In the genomic region with DNA sequence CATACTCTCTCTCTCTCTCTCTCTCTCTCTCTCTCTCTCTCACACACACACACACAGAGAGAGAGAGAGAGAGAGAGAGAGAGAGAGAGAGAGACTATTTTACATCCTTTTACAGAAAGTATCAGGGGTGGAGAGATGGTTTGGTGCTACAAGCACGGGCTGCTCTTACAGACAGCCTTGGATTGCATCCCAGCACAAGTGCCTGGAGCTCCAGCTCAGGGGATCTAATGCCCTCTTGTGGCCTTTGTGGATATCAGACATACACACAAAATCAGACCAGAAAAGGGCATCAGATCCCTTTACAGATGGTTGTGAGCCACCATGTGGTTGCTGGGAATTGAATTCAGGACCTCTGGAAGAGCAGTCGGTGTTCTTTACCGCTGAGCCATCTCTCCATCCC, we compare ENCODE assay signal across 8 mouse cellular contexts. TPM values are rescaled to one million over a fixed set of nuclear protein-coding genes. Genes with fewer than 3 reads are reported as not detected.
DNase-seq lines count a peak whose midpoint lies in the region; ATAC-seq and TF ChIP-seq lines count a peak whose summit lies in the region.
"Not testable (repeated sequence)": the region's sequence is repeated elsewhere in the genome, so short reads cannot be mapped to it uniquely, and the experiment has no call there.

No protein-coding gene starts in this region.

- H3K27me3 ChIP-seq in embryonic facial prominence, embryonic 14.5 days (replicated peaks; ENCODE audit: control insufficient read depth, insufficient read depth, low read length); kidney, embryonic 14.5 days (ENCODE audit: control insufficient read depth, insufficient read depth, low read length); limb, embryonic 14.5 days (ENCODE audit: control insufficient read depth, insufficient read depth, low read length); myocyte (ENCODE audit: control insufficient read depth, insufficient read depth, insufficient read length); stomach, embryonic 14.5 days (ENCODE audit: control insufficient read depth, insufficient read depth, low read length): not testable (repeated sequence)

- H3K9ac ChIP-seq in embryonic facial prominence, embryonic 14.5 days (ENCODE audit: low read depth, low read length); kidney, embryonic 14.5 days (ENCODE audit: low read depth, low read length); limb, embryonic 14.5 days (ENCODE audit: low read depth, low read length, severe bottlenecking); stomach, embryonic 14.5 days (replicated peaks; ENCODE audit: low read depth, low read length): not testable (repeated sequence)

- H3K79me2 ChIP-seq in myocyte (ENCODE audit: control insufficient read depth, insufficient read depth), result not testable (repeated sequence)

- TF ChIP-seq POLR2A in bone marrow, adult 2 months (IDR thresholded peaks at IDR 0.05; ENCODE audit: borderline replicate concordance, control insufficient read depth, low read depth, low read length); limb, embryonic 14.5 days (IDR thresholded peaks at IDR 0.05; ENCODE audit: borderline replicate concordance, extremely low read depth, insufficient read depth, insufficient read length); myocyte (IDR thresholded peaks at IDR 0.05; ENCODE audit: insufficient read length, low read depth): not testable (repeated sequence)

- H3K36me3 ChIP-seq in embryonic facial prominence, embryonic 14.5 days (ENCODE audit: control insufficient read depth, insufficient read depth, low read length); kidney, embryonic 14.5 days (ENCODE audit: control insufficient read depth, insufficient read depth, low read length); limb, embryonic 14.5 days (ENCODE audit: control insufficient read depth, insufficient read depth, low read length); myocyte (ENCODE audit: control insufficient read depth, insufficient read depth); stomach, embryonic 14.5 days (ENCODE audit: control insufficient read depth, insufficient read depth, low read length): not testable (repeated sequence)

- DNase-seq in CD4-positive helper T cell, adult 2 months (ENCODE audit: low read depth, low spot score), result peak; percentile 75
- peak; percentile 92 for DNase-seq in embryonic facial prominence, embryonic 14.5 days (ENCODE audit: low spot score)
- peak; percentile 49 to 73 for DNase-seq in heart, adult 9 months (ENCODE audit: low spot score in 2 of 2)
- peak; percentile 80 for DNase-seq in limb, embryonic 14.5 days (ENCODE audit: low spot score)

- peak; percentile 82 for ATAC-seq in embryonic facial prominence, embryonic 14.5 days (ENCODE audit: low read depth)
- peak; percentile 71; the same call in 1 of the 2 replicates for ATAC-seq in kidney, embryonic 14.5 days (ENCODE audit: low FRiP score, low TSS enrichment)
- not testable (repeated sequence) for ATAC-seq in limb, embryonic 14.5 days (ENCODE audit: low FRiP score, low read depth)
- ATAC-seq in stomach, embryonic 14.5 days (ENCODE audit: insufficient number of reproducible peaks, insufficient read depth, low FRiP score, low read depth), result peak; percentile 33; the same call in 1 of the 2 replicates

- not testable (repeated sequence) for H3K4me2 ChIP-seq in embryonic facial prominence, embryonic 14.5 days (ENCODE audit: low read depth, low read length); kidney, embryonic 14.5 days (replicated peaks; ENCODE audit: low read depth, low read length); limb, embryonic 14.5 days (replicated peaks; ENCODE audit: low read depth, low read length, severe bottlenecking); myocyte (ENCODE audit: low read depth); stomach, embryonic 14.5 days (replicated peaks; ENCODE audit: low read depth, low read length)

- not testable (repeated sequence) for H3K4me3 ChIP-seq in bone marrow, adult 2 months (replicated peaks; ENCODE audit: control insufficient read depth, low read depth, low read length); embryonic facial prominence, embryonic 14.5 days (ENCODE audit: low read depth, low read length); kidney, embryonic 14.5 days (ENCODE audit: low read length); limb, embryonic 14.5 days (replicated peaks; ENCODE audit: low read length); myocyte; stomach, embryonic 14.5 days (ENCODE audit: low read depth, low read length)

- TF ChIP-seq CTCF in bone marrow, adult 2 months (IDR thresholded peaks at IDR 0.05; ENCODE audit: control insufficient read depth, insufficient read depth, low read length), result peak; percentile 76

- H3K27ac ChIP-seq in bone marrow, adult 2 months (ENCODE audit: control insufficient read depth, insufficient read depth, low read depth, low read length, poor library complexity); embryonic facial prominence, embryonic 14.5 days (replicated peaks; ENCODE audit: low read depth, low read length); kidney, embryonic 14.5 days (ENCODE audit: low read depth, low read length); limb, embryonic 14.5 days (replicated peaks; ENCODE audit: low read depth, low read length); stomach, embryonic 14.5 days (ENCODE audit: low read length): not testable (repeated sequence)

- not testable (repeated sequence) for H3ac ChIP-seq in myocyte (ENCODE audit: control insufficient read depth, insufficient read length)

- not testable (repeated sequence) for H3K4me1 ChIP-seq in bone marrow, adult 2 months (ENCODE audit: control insufficient read depth, insufficient read depth, low read length); embryonic facial prominence, embryonic 14.5 days (ENCODE audit: control insufficient read depth, insufficient read depth, low read length); kidney, embryonic 14.5 days (ENCODE audit: control insufficient read depth, insufficient read depth, low read length); limb, embryonic 14.5 days (ENCODE audit: control insufficient read depth, insufficient read depth, low read length); stomach, embryonic 14.5 days (ENCODE audit: control insufficient read depth, insufficient read depth, low read length)

- not testable (repeated sequence) for H3K9me3 ChIP-seq in embryonic facial prominence, embryonic 14.5 days (ENCODE audit: control insufficient read depth, low read length); kidney, embryonic 14.5 days (ENCODE audit: control insufficient read depth, low read length); limb, embryonic 14.5 days (ENCODE audit: control insufficient read depth, low read length); stomach, embryonic 14.5 days (ENCODE audit: control insufficient read depth, low read depth, low read length)

- WGBS in bone marrow, adult 2 months, result 3% methylated on average over 3 of the region's 3 CpGs
- 2% methylated on average over 3 of the region's 3 CpGs for WGBS in embryonic facial prominence, embryonic 14.5 days
- 2% methylated on average over 3 of the region's 3 CpGs for WGBS in kidney, embryonic 14.5 days
- WGBS in limb, embryonic 14.5 days, result 12% methylated on average over 3 of the region's 3 CpGs
- 4% methylated on average over 3 of the region's 3 CpGs for WGBS in stomach, embryonic 14.5 days

RNA-seq across cellular contexts. Expression of gene Cd164, which starts 13.8 kb away (rescaled TPM):
- polyA plus RNA-seq in bone marrow, adult 2 months (2011; ENCODE audit: insufficient read depth, insufficient read length, low replicate concordance, missing spikeins), result 20.0 and 36.5 TPM in 2 replicates
- 230 and 234 TPM in 2 replicates for polyA plus RNA-seq in embryonic facial prominence, embryonic 14.5 days (2014; fragmentation: Nextera tagmentation; extraction: Ambion mirVana)
- 134 and 221 TPM in 2 replicates for polyA plus RNA-seq in kidney, embryonic 14.5 days (2014; fragmentation: Nextera tagmentation; extraction: Ambion mirVana)
- 160 and 192 TPM in 2 replicates for polyA plus RNA-seq in limb, embryonic 14.5 days (2012; rRNA removed)
- 200 and 209 TPM in 2 replicates for polyA plus RNA-seq in limb, embryonic 14.5 days (2014; fragmentation: Nextera tagmentation; extraction: Ambion mirVana)
- polyA plus RNA-seq in myocyte (2012; fragmentation: generic; extraction: Trizol), result 203 TPM
- 178 and 202 TPM in 2 replicates for polyA plus RNA-seq in stomach, embryonic 14.5 days (2014; fragmentation: Nextera tagmentation; extraction: Ambion mirVana)

RNA-seq across cellular contexts. Expression of gene Ppil6, which starts 15.2 kb away (rescaled TPM):
- polyA plus RNA-seq in bone marrow, adult 2 months (2011; ENCODE audit: insufficient read depth, insufficient read length, low replicate concordance, missing spikeins), result not detected in 2 replicates
- 1.6 and 2.0 TPM in 2 replicates for polyA plus RNA-seq in embryonic facial prominence, embryonic 14.5 days (2014; fragmentation: Nextera tagmentation; extraction: Ambion mirVana)
- polyA plus RNA-seq in kidney, embryonic 14.5 days (2014; fragmentation: Nextera tagmentation; extraction: Ambion mirVana), result 1.2 and 3.1 TPM in 2 replicates
- 0.29 and 0.58 TPM in 2 replicates for polyA plus RNA-seq in limb, embryonic 14.5 days (2012; rRNA removed)
- polyA plus RNA-seq in limb, embryonic 14.5 days (2014; fragmentation: Nextera tagmentation; extraction: Ambion mirVana), result 0.52 and 1.1 TPM in 2 replicates
- polyA plus RNA-seq in myocyte (2012; fragmentation: generic; extraction: Trizol), result 0.64 TPM
- 1.8 and 2.2 TPM in 2 replicates for polyA plus RNA-seq in stomach, embryonic 14.5 days (2014; fragmentation: Nextera tagmentation; extraction: Ambion mirVana)

RNA-seq across cellular contexts. Expression of gene Smpd2, which starts 15.3 kb away (rescaled TPM):
- polyA plus RNA-seq in bone marrow, adult 2 months (2011; ENCODE audit: insufficient read depth, insufficient read length, low replicate concordance, missing spikeins), result 3.9 and 16.7 TPM in 2 replicates
- polyA plus RNA-seq in embryonic facial prominence, embryonic 14.5 days (2014; fragmentation: Nextera tagmentation; extraction: Ambion mirVana), result 36.0 and 43.9 TPM in 2 replicates
- polyA plus RNA-seq in kidney, embryonic 14.5 days (2014; fragmentation: Nextera tagmentation; extraction: Ambion mirVana), result 53.8 and 59.2 TPM in 2 replicates
- 75.2 and 86.8 TPM in 2 replicates for polyA plus RNA-seq in limb, embryonic 14.5 days (2012; rRNA removed)
- polyA plus RNA-seq in limb, embryonic 14.5 days (2014; fragmentation: Nextera tagmentation; extraction: Ambion mirVana), result 46.2 and 49.8 TPM in 2 replicates
- polyA plus RNA-seq in myocyte (2012; fragmentation: generic; extraction: Trizol), result 26.4 TPM
- polyA plus RNA-seq in stomach, embryonic 14.5 days (2014; fragmentation: Nextera tagmentation; extraction: Ambion mirVana), result 55.1 and 59.6 TPM in 2 replicates

RNA-seq across cellular contexts. Expression of gene Mical1, which starts 29.3 kb away (rescaled TPM):
- 50.0 and 123 TPM in 2 replicates for polyA plus RNA-seq in bone marrow, adult 2 months (2011; ENCODE audit: insufficient read depth, insufficient read length, low replicate concordance, missing spikeins)
- polyA plus RNA-seq in embryonic facial prominence, embryonic 14.5 days (2014; fragmentation: Nextera tagmentation; extraction: Ambion mirVana), result 26.4 and 31.4 TPM in 2 replicates
- polyA plus RNA-seq in kidney, embryonic 14.5 days (2014; fragmentation: Nextera tagmentation; extraction: Ambion mirVana), result 22.8 and 33.6 TPM in 2 replicates
- 53.8 and 66.0 TPM in 2 replicates for polyA plus RNA-seq in limb, embryonic 14.5 days (2012; rRNA removed)
- polyA plus RNA-seq in limb, embryonic 14.5 days (2014; fragmentation: Nextera tagmentation; extraction: Ambion mirVana), result 39.5 and 40.2 TPM in 2 replicates
- 77.0 TPM for polyA plus RNA-seq in myocyte (2012; fragmentation: generic; extraction: Trizol)
- polyA plus RNA-seq in stomach, embryonic 14.5 days (2014; fragmentation: Nextera tagmentation; extraction: Ambion mirVana), result 39.3 and 42.8 TPM in 2 replicates

RNA-seq across cellular contexts. Expression of gene Zbtb24, which starts 55.3 kb away (rescaled TPM):
- polyA plus RNA-seq in bone marrow, adult 2 months (2011; ENCODE audit: insufficient read depth, insufficient read length, low replicate concordance, missing spikeins), result 7.7 and 11.9 TPM in 2 replicates
- polyA plus RNA-seq in embryonic facial prominence, embryonic 14.5 days (2014; fragmentation: Nextera tagmentation; extraction: Ambion mirVana), result 15.4 and 16.6 TPM in 2 replicates
- 13.5 and 19.2 TPM in 2 replicates for polyA plus RNA-seq in kidney, embryonic 14.5 days (2014; fragmentation: Nextera tagmentation; extraction: Ambion mirVana)
- polyA plus RNA-seq in limb, embryonic 14.5 days (2012; rRNA removed), result 21.3 and 22.2 TPM in 2 replicates
- 19.0 and 22.3 TPM in 2 replicates for polyA plus RNA-seq in limb, embryonic 14.5 days (2014; fragmentation: Nextera tagmentation; extraction: Ambion mirVana)
- 7.6 TPM for polyA plus RNA-seq in myocyte (2012; fragmentation: generic; extraction: Trizol)
- polyA plus RNA-seq in stomach, embryonic 14.5 days (2014; fragmentation: Nextera tagmentation; extraction: Ambion mirVana), result 16.7 and 19.2 TPM in 2 replicates
